Mouse (Mus musculus) MEL (cell line): ENCODE results near the gene Kif4. TPM values are rescaled to one million over a fixed set of nuclear protein-coding genes. Genes with fewer than 3 reads are reported as not detected.

Experiments
- DNase-seq: peaks from one replicate; pipeline ENCODE4 v3.0.0; 2011; ENCODE audit warnings: low read depth, low spot score
- H3K27ac ChIP-seq: 2 replicates; pipeline ENCODE4 v1.5.1; 2012; ENCODE audit warnings: low read depth, mild to moderate bottlenecking, control low read depth, low read length, moderate library complexity; ENCODE audit not compliant: control insufficient read depth
- H3K27me3 ChIP-seq, 2 experiments: fragments of 150-350 bp in 1 of 2; sonication (generic) in 1 of 2; 2 replicates each; pipeline ENCODE4 v1.6.1; 2012; ENCODE audit warnings: low read length in 2 of 2, mild to moderate bottlenecking in 2 of 2, improper control_type of control experiment in 1 of 2, moderate library complexity in 1 of 2; ENCODE audit not compliant: insufficient read depth in 2 of 2, control insufficient read depth in 1 of 2
- H3K36me3 ChIP-seq, 2 experiments: 2 replicates each; pipeline ENCODE4 v1.6.1; 2012 to 2014; ENCODE audit warnings: low read length in 2 of 2, improper control_type of control experiment in 1 of 2, inconsistent platforms in 1 of 2, mild to moderate bottlenecking in 1 of 2; ENCODE audit not compliant: insufficient read depth in 2 of 2, control insufficient read depth in 1 of 2
- H3K4me1 ChIP-seq, 2 experiments: fragments of 150-350 bp in 1 of 2; sonication (generic) in 1 of 2; 2 replicates each; pipeline ENCODE4 v1.6.1; 2012; ENCODE audit warnings: low read length in 2 of 2, improper control_type of control experiment in 1 of 2, mild to moderate bottlenecking in 1 of 2; ENCODE audit not compliant: insufficient read depth in 2 of 2, control insufficient read depth in 1 of 2
- H3K4me3 ChIP-seq, 2 experiments: fragments of 150-350 bp in 1 of 2; sonication (generic) in 1 of 2; 2 replicates each; pipeline ENCODE4 v1.5.1; 2012; ENCODE audit warnings: low read depth in 2 of 2, low read length in 2 of 2, mild to moderate bottlenecking in 2 of 2, moderate library complexity in 2 of 2, control low read depth in 1 of 2, improper control_type of control experiment in 1 of 2; ENCODE audit not compliant: control insufficient read depth in 1 of 2, insufficient read depth in 1 of 2
- H3K79me2 ChIP-seq: 2 replicates; pipeline ENCODE4 v1.6.1; 2012; ENCODE audit warnings: mild to moderate bottlenecking, low read length, moderate library complexity; ENCODE audit not compliant: control insufficient read depth, poor library complexity, insufficient read depth
- H3K9ac ChIP-seq: 2 replicates; pipeline ENCODE4 v1.6.1; 2012; ENCODE audit warnings: low read depth, mild to moderate bottlenecking, control low read depth, low read length, moderate library complexity; ENCODE audit not compliant: control insufficient read depth, poor library complexity, severe bottlenecking
- H3K9me3 ChIP-seq: fragments of 150-350 bp; sonication (generic); replicated peaks from 2 replicates; pipeline ENCODE4 v1.6.1; 2012; ENCODE audit warnings: mild to moderate bottlenecking, low read length, improper control_type of control experiment, moderate library complexity; ENCODE audit not compliant: insufficient read depth
- CHD1 ChIP-seq: IDR thresholded peaks from 2 replicates; pipeline ENCODE4 v1.6.1; 2012; ENCODE audit warnings: low read depth, mild to moderate bottlenecking, inconsistent platforms, low read length, improper control_type of control experiment
- CTCF ChIP-seq, 3 experiments: IDR thresholded peaks in 2 of 3; conservative IDR thresholded peaks in 1 of 3; 2 replicates each; pipeline ENCODE4 v1.5.1; 2011 to 2012; ENCODE audit warnings: low read length in 3 of 3, low read depth in 2 of 3, mild to moderate bottlenecking in 2 of 3, improper control_type of control experiment in 1 of 3, inconsistent platforms in 1 of 3, mixed read lengths in 1 of 3, moderate library complexity in 1 of 3; ENCODE audit not compliant: control insufficient read depth in 1 of 3, insufficient read depth in 1 of 3, poor library complexity in 1 of 3, severe bottlenecking in 1 of 3
- ETS1 ChIP-seq: IDR thresholded peaks from 2 replicates; pipeline ENCODE4 v1.6.1; 2012; ENCODE audit warnings: low read depth, mild to moderate bottlenecking, inconsistent platforms, low read length, improper control_type of control experiment, moderate library complexity
- GABPA ChIP-seq: IDR thresholded peaks from 2 replicates; pipeline ENCODE4 v1.6.1; 2012; ENCODE audit warnings: low read depth, mild to moderate bottlenecking, inconsistent platforms, low read length, improper control_type of control experiment, moderate library complexity
- MXI1 ChIP-seq: IDR thresholded peaks from 2 replicates; pipeline ENCODE4 v1.6.1; 2011; ENCODE audit warnings: mild to moderate bottlenecking, low read depth, low read length, improper control_type of control experiment
- RAD21 ChIP-seq: IDR thresholded peaks from 2 replicates; pipeline ENCODE4 v1.6.1; 2011; ENCODE audit warnings: mild to moderate bottlenecking, low read depth, low read length, improper control_type of control experiment
- RCOR1 ChIP-seq: IDR thresholded peaks from 2 replicates; pipeline ENCODE4 v1.6.1; 2012; ENCODE audit warnings: low read depth, mild to moderate bottlenecking, inconsistent platforms, low read length, improper control_type of control experiment
- SIN3A ChIP-seq: IDR thresholded peaks from 2 replicates; pipeline ENCODE4 v1.6.1; 2012; ENCODE audit warnings: low read length, improper control_type of control experiment, inconsistent platforms
- SMC3 ChIP-seq: IDR thresholded peaks from 2 replicates; pipeline ENCODE4 v1.6.1; 2011; ENCODE audit warnings: low read depth, low read length, improper control_type of control experiment
- TAL1 ChIP-seq: IDR thresholded peaks from 2 replicates; pipeline ENCODE4 v1.6.1; 2012; ENCODE audit warnings: mild to moderate bottlenecking, inconsistent platforms, low read length, moderate library complexity, mixed read lengths
- USF2 ChIP-seq, 2 experiments: IDR thresholded peaks; 2 replicates each; pipeline ENCODE4 v1.6.1; 2011 to 2012; ENCODE audit warnings: improper control_type of control experiment in 2 of 2, low read length in 2 of 2, borderline replicate concordance in 1 of 2, inconsistent platforms in 1 of 2, low read depth in 1 of 2, mild to moderate bottlenecking in 1 of 2; ENCODE audit not compliant: insufficient read depth in 1 of 2
- ZC3H11A ChIP-seq: IDR thresholded peaks from 2 replicates; pipeline ENCODE4 v1.6.1; 2012; ENCODE audit warnings: low read depth, mild to moderate bottlenecking, inconsistent platforms, low read length, improper control_type of control experiment
- ZKSCAN1 ChIP-seq: IDR thresholded peaks from 2 replicates; pipeline ENCODE4 v1.6.1; 2012; ENCODE audit warnings: low read depth, mild to moderate bottlenecking, inconsistent platforms, low read length, improper control_type of control experiment, moderate library complexity
- polyA plus RNA-seq, 2 experiments: library from polyadenylated mRNA; stranded (reverse) in 1 of 2; unstranded in 1 of 2; fragments of >175 nt in 1 of 2; fragments of >200 nt in 1 of 2; gene quantifications; 2 replicates each; pipeline versions ENCODE4 v1.2.1 to v1.2.4; 2012; ENCODE audit warnings: low replicate concordance in 2 of 2, low read depth in 1 of 2; ENCODE audit not compliant: insufficient read length in 2 of 2, insufficient read depth in 1 of 2, missing spikeins in 1 of 2
- total RNA-seq: library from RNA; depleted of rRNA; stranded (reverse); fragments of 300-350 nt; gene quantifications from 2 replicates; pipeline ENCODE4 v1.2.3, GENCODE M21; 2012

Gene Kif4
- total and polyA plus RNA-seq, 3 experiments, result 30.2 to 153 (median 35.2) TPM

- TF ChIP-seq ZC3H11A, result no peak
- no peak for TF ChIP-seq RAD21
- TF ChIP-seq SIN3A, result no peak
- TF ChIP-seq CHD1, result no peak
- no peak for TF ChIP-seq USF2 (IDR thresholded peaks at IDR 0.05; ENCODE audit: borderline replicate concordance in 1 of 2, insufficient read depth in 1 of 2, low read depth in 1 of 2, low read length in 2 of 2)
- no peak for TF ChIP-seq MXI1
- TF ChIP-seq ETS1, result no peak
- no peak for TF ChIP-seq ZKSCAN1
- no peak for TF ChIP-seq TAL1
- no peak for TF ChIP-seq GABPA
- TF ChIP-seq, all 39 proteins: peak for 0
- H3K27me3 ChIP-seq, result no peaks in the 10 kb centered on the region; a peak in 1 of 4 replicates
Measured at GRCm38 (mm10) chrX:100740785-100741184, 115.2 kb downstream of the Kif4 start.

GRCm38 (mm10) chrX:100741940-100742339 is 116.4 kb downstream of the Kif4 start:
- H3K27me3 ChIP-seq, result no peaks in the 10 kb centered on the region; a peak in 1 of 4 replicates
- no peaks in the 10 kb centered on the region for H3K9me3 ChIP-seq
- no peak overlapping the region for H3K9ac ChIP-seq

More at GRCm38 (mm10) chrX:100740785-100741184, 115.2 kb downstream of the Kif4 start:
- Histone ChIP-seq H3K4me3 (no peak overlapping the region), H3K9ac (no peak overlapping the region), H3K27ac (no peak overlapping the region), H3K9me3 (no peaks in the 10 kb centered on the region), H3K79me2 (no peaks in the 10 kb centered on the region), H3K4me1 (no peaks in the 10 kb centered on the region), H3K36me3 (no peaks in the 10 kb centered on the region)
- DNase-seq, result no peak

GRCm38 (mm10) chrX:100765855-100766254 is 140.3 kb downstream of the Kif4 start:
- Histone ChIP-seq H3K36me3 (no peaks in the 10 kb centered on the region), H3K4me1 (no peaks in the 10 kb centered on the region), H3K27me3 (no peaks in the 10 kb centered on the region), H3K9me3 (no peaks in the 10 kb centered on the region), H3K4me3 (no peak overlapping the region), H3K9ac (no peak overlapping the region), H3K79me2 (no peaks in the 10 kb centered on the region), H3K27ac (no peak overlapping the region)
- peak; percentile 9 for DNase-seq
- TF ChIP-seq RAD21 (peak; percentile 18), USF2 (IDR thresholded peaks at IDR 0.05; ENCODE audit: borderline replicate concordance in 1 of 2, insufficient read depth in 1 of 2, low read depth in 1 of 2, low read length in 2 of 2) (no peak), CTCF (IDR thresholded peaks at IDR 0.05 in 2 of 3, conservative IDR thresholded peaks at IDR 0.05 in 1 of 3; ENCODE audit: control insufficient read depth in 1 of 3, insufficient read depth in 1 of 3, low read depth in 2 of 3, low read length in 3 of 3, poor library complexity in 1 of 3, severe bottlenecking in 1 of 3) (peak; percentile 14 to 26 (median 18); a peak in 3 of 6 replicates)

More at GRCm38 (mm10) chrX:100741940-100742339, 116.4 kb downstream of the Kif4 start:
- no peak for TF ChIP-seq RCOR1
- peak; percentile 33 for TF ChIP-seq SMC3
- peak; percentile 42 to 77 (median 60) for TF ChIP-seq CTCF (IDR thresholded peaks at IDR 0.05 in 2 of 3, conservative IDR thresholded peaks at IDR 0.05 in 1 of 3; ENCODE audit: control insufficient read depth in 1 of 3, insufficient read depth in 1 of 3, low read depth in 2 of 3, low read length in 3 of 3, poor library complexity in 1 of 3, severe bottlenecking in 1 of 3)
- TF ChIP-seq ZC3H11A, result no peak
- TF ChIP-seq, all 39 proteins: peak for 2
- H3K4me1 ChIP-seq, result no peaks in the 10 kb centered on the region
- H3K36me3 ChIP-seq, result no peaks in the 10 kb centered on the region
- peak; percentile 55 for DNase-seq
- H3K79me2 ChIP-seq, result no peaks in the 10 kb centered on the region
- no peak overlapping the region for H3K4me3 ChIP-seq
- no peak overlapping the region for H3K27ac ChIP-seq
